Mouse (Mus musculus) right cerebral cortex, adult 2 months (tissue): Measurements from ENCODE around the gene Nip7.
"Not testable (repeated sequence)": the region's sequence is repeated elsewhere in the genome, so short reads cannot be mapped to it uniquely, and the experiment has no call there.

Source experiments
- DNase-seq, 2 experiments: peaks; one replicate each; pipeline ENCODE4 v3.0.0; 2021 to 2022; ENCODE audit warnings: low spot score in 2 of 2

Gene Nip7

DNA sequence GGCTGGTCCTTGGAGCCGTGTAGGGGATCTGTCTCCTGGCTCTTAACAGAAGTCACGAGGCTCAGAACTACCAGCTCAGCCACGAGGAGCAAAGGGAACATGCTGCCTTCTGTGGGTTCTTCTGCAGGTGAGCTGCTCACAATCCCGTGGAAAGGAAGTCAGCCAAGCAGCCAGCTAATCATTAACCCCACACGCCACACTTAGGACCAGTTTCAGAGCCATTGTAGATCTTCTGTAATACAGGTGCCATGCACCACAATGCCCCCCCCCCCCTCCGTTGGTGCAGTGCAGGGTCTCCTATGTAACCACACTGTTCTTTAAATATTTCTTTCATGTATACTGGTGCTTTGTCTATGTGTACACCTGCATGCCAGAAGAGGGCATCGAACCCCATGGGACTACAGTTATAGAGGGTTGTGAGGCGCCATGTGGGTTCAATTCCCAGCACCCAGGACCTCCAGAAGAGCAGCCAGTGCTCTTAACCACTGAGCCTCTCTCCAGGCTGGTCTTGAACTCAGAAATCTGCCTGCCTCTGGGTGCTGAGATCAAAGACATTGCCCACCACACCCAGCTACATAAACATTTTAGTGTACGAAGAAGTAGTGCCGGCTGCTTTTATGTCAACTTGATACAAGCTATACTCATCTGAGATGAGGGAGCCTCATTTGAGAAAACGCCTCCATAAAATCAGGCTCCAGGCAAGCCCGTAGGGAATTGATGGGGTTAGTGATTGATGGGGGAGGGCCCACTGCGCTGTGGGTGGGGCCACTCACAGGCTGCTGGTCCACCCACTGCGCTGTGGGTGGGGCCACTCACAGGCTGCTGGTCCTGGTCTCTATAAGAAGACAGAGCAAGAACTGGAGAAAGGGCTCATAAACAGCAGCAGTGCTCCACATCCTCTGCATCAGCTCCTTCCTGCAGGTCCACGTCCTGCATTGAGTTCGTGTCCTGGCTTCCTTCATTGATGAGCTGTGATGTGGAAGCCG lies 9.1 kb downstream of the Nip7 start, which contains the start of gene Tmed6:
Tmed6 (minus strand) TSS at position 134 of the 986 bp plus-strand sequence.
- DNase-seq = no peak

DNA sequence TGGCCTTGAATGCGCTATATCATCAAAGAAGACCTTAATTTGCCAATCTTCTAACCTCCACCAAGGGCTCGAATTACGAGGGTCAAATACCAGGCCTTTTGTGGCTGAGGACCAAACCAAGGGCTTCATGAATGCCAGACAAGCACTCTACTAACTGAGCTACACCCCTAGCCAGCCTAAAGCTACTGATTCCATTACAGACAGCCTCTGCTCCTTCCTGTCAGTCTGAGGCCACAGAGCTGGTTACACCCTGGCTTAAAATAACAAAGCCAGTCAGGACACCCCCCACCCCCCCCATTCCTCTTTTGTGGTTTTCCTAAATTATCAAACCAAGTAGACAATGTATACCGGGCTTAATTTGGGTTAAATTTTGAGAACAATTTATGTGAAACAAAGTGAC lies 17.0 kb downstream of the Nip7 start:
- no peak for DNase-seq

DNA sequence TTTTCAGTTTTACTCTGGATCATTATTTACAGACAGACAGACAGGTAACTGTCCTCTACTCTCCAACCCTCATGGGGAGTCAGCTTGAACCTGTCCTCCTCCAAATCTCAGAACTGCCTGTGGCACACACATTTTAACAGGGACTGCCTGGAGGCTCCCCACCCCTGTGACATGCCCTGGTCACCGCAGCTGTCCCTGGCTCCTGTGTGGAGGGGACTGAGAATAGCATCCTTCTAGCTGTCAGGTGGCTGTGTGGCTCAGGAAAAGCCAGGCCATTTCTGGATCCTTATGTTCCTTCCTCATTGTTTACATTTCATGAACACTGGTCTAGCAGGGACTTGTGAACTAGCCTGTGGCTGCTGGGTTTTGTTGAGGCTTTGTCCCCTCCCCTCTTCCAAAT lies 17.5 kb downstream of the Nip7 start:
- no peak for DNase-seq

DNA sequence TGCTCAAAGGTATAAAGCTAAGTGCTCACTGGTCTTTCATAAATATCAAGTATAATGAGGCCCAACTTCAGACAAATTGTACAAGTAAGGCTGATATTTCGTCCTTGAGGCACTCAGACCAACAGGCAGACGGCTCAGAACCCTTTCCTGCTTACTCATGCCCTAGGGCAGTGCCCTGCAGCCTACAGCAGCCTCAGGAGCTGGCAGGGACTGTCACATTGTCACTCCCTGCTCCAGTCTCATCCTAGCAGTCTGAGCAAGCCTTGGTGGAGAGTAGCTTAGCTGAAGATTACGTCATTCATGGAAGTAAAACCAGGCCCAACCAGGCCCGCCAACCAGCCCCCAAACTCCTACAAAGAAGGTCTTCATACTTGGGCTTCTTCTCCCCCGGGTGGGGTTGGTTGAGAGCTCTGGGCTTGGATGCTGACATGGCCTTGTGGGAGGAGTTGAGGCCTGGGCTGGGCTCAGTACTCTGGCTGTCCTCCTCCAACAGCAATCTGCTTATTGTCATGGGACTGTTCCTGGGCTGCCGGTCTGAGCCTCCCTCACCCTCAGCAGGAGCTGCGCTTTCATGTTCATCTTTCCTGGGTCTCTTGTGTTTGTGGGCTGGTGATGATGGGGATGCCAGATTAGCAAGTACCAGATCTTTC lies 19.7 kb downstream of the Nip7 start:
- no peak for DNase-seq

DNA sequence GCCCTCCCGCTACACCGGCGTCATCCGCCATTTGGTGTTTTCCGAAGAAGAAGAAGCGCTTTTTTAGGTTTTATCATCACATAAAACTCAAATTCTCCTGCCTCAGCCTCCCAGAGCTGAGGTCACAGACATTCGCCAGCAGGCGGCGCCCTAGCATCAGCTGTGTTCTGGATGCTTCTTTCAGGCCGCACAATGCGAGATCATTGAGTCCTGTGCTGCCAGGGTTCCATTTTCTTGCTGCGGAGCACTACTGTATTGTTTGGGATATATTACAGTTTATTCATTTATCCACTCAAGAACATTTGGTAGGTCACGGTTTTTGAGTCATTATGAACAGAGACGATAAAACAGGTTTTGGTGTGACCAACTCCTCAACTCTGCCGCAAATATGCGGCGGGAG lies 28.7 kb downstream of the Nip7 start:
- no peak for DNase-seq

GRCm38 (mm10) chr8:107086018-107086417 lies 29.3 kb downstream of the Nip7 start:
- DNase-seq = no peak

DNA sequence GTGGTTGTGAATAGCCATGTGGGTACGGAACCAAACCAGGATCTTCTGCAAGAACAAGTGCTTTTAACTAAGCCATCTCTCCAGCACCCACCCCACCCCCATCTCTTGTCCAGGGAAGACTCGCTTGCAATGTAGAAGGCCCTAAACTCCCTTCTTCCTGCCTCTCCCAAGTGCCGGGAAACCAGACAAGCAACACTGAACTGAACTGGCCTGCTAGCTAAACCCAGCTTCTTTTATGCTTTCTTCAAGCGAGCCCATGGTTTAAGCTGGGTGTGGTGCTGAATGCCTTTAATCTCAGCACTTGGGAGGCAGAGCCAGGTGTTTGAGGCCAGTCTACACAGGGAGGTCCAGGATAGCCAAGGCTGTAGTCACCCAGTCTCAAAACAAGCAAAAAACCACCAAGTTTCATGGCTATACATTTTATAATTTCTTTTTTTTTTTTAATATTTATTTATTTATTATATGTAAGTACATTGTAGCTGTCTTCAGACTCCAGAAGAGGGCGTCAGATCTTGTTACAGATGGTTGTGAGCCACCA lies 31.9 kb downstream of the Nip7 start:
- DNase-seq = no peak

GRCm38 (mm10) chr8:107090531-107090930 lies 33.9 kb downstream of the Nip7 start:
- DNase-seq = no peak

DNA sequence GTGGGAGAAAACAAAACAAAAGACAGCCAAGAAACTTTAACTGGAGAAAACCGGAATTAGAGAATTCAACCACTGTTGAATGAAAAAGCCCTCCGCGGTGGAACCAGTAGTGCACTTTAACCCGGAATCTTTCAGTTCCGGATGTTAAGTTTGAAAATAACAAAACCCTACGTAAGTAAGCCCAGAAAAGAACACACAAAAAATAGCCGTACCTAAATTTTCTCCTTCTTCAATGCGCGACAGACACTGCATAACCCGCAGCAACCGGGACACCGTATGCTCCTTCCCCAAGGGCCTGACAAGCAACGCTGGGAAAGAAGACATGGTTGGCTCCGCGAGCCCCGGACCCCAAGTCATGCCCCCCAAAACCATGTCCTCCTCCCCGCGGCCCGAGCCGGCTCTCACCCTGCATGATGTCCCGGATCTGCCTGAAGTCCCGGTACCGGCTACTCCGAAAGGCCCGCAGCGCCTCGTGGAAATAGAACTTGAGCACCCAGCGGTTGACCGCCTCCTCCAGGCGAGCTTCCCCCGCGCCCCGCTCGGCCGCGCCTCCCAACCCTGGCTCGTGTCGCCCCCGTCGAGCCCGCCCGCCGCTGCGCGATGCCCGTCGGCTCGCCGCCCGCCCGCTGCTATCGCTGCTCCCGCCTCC lies 39.2 kb downstream of the Nip7 start:
- DNase-seq = peak in 1 of 2 experiments; percentile 17

- DNase-seq = peak; percentile 94 to 95
Measured at GRCm38 (mm10) chr8:107096366-107097036, 39.8 kb downstream of the Nip7 start, which contains the start of gene Terf2. Gene Terf2 (minus strand): TSS chr8:107096547.

- DNase-seq = no peak
Measured at GRCm38 (mm10) chr8:107100635-107101034, 44.0 kb downstream of the Nip7 start.

- DNase-seq = peak; percentile 66 to 88
Measured at GRCm38 (mm10) chr8:107104547-107104946, 47.9 kb downstream of the Nip7 start.

DNA sequence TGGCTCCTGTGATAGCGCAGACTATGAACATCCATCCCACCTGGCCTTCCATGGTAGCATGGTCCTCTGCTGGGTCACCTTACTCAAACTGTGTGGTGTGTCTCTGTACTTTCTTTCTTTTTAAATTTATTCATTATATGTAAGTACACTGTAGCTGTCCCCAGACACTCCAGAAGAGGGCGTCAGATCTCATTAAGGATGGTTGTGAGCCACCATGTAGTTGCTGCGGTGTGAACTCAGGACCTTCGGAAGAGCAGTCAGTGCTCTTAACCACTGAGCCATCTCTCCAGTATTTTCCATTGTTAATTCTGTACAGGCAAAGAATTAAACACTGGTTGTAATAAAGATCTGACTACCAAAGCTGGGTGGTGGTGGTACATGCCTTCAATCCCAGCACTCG lies 51.4 kb downstream of the Nip7 start:
- DNase-seq = not testable (repeated sequence)

DNA sequence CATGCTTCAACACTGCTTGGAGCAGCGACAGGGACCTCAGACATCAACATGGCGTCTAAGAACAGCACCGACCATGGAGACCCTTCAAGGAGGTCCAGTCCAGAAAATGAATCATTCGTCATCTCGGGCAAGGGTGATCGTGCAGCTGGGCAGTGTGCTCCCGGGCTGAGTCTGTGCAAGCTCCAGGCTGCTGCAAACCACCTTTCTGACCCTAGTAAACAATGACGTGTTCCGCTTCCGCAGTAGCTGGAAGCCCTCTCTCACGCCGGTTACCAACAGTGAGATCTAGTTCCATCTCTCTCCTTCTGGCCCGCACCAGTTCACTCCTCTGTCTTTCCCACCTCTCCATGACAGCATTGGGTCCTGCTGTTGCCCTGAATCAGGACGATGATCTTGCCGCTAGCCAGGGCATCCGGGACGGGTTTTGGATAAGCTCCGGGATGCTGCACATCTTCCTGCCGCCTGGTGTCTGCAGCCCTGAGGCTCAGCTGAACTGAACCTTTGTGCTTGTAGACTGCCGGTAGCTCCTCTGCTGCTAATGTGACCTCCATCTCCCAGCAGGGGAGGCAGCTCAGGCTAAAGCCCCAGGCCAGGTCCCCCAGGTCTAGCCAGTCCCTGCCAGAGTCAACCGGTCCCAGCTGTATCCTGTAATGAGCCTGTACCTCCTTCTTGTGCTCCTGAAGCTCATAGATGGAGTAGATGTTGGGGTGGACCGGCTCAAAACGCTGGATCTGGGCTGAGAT lies 52.5 kb downstream of the Nip7 start:
- no peak for DNase-seq

DNA sequence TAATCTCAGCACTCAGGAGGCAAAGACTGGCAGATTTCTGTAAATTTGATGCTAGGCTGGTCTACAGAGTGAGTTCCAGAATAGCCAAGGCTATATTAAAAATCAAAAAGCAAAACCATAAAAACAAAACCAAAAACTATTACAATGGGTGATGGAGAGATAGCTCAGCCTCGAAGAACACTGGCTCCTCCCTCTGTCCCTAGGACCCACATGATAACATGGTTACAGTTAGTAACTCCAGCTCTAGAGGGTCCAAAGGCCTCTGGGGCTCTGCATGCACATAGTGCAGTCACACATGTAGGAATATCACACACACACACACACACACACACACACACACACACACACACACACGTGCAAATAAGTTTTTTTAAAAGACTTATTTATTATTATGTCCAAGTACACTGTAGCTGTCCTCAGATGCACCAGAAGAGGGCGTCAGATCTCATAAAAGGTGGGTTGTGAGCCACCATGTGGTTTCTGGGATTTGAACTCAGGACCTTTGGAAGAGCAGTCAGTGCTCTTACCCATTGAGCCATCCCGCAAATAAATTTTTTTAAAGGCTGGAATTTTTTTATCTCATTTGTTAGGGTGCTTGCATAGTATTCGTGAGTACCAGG lies 53.2 kb downstream of the Nip7 start:
- DNase-seq = no peak
